Mouse (Mus musculus): ENCODE measurements around the gene Psmd8.
"Not testable (repeated sequence)": the region's sequence is repeated elsewhere in the genome, so short reads cannot be mapped to it uniquely, and the experiment has no call there.

- not testable (repeated sequence) for TF ChIP-seq CTCF (IDR thresholded peaks at IDR 0.05; ENCODE audit: control insufficient read depth, insufficient read depth, insufficient read length); MYOG (IDR thresholded peaks at IDR 0.05; ENCODE audit: control insufficient read depth, extremely low read depth, insufficient read length)
Measured at GRCm38 (mm10) chr7:29211013-29211412, 30.5 kb upstream of the Psmd8 start.

All from C2C12 (cell line).